Mouse (Mus musculus) embryonic facial prominence, embryonic 10.5 days (tissue): ENCODE measurements around the gene Fanci. TPM values are rescaled to one million over a fixed set of nuclear protein-coding genes. Genes with fewer than 3 reads are reported as not detected.
A peak's percentile ranks its signal among the peaks of the same experiment; 100 is the strongest.

Experiments used
- DNase-seq: peaks from one replicate; pipeline ENCODE4 v3.0.0-alpha.2; 2017; ENCODE audit warnings: low spot score
- H3K27ac ChIP-seq: fragments of 300-500 bp; sonication (generic); replicated peaks from 2 replicates; pipeline ENCODE4 v1.5.1; 2016; ENCODE audit warnings: mild to moderate bottlenecking
- H3K27me3 ChIP-seq: fragments of 300-500 bp; sonication (generic); replicated peaks from 2 replicates; pipeline ENCODE4 v1.6.1; 2016; ENCODE audit warnings: low read depth, mild to moderate bottlenecking; ENCODE audit not compliant: poor library complexity, severe bottlenecking
- H3K36me3 ChIP-seq: fragments of 300-500 bp; sonication (generic); replicated peaks from 2 replicates; pipeline ENCODE4 v1.6.1; 2016; ENCODE audit warnings: mild to moderate bottlenecking, moderate library complexity
- H3K4me1 ChIP-seq: fragments of 300-500 bp; sonication (generic); 2 replicates; pipeline ENCODE4 v1.6.1; 2016
- H3K4me3 ChIP-seq: fragments of 300-500 bp; sonication (generic); 2 replicates; pipeline ENCODE4 v1.5.1; 2016; ENCODE audit warnings: mild to moderate bottlenecking, moderate library complexity
- H3K9me3 ChIP-seq: fragments of 300-500 bp; sonication (generic); 2 replicates; pipeline ENCODE4 v1.6.1; 2016; ENCODE audit warnings: mild to moderate bottlenecking
- WGBS: fragments of 180-500 bp; shearing (Covaris S2); methylation state at CpG from one replicate; pipeline ENCODE4 v1.1.7; 2016; 5-methylcytosine and 5-hydroxymethylcytosine counted together
- polyA plus RNA-seq: library from polyadenylated mRNA; unstranded; fragments of >200 nt; fragmentation: Nextera tagmentation; extraction: Ambion mirVana; gene quantifications from 2 replicates; pipeline ENCODE4 v1.2.1, GENCODE M21; 2016

The Fanci gene
- 20.0 TPM in 2 replicates for polyA plus RNA-seq

- under 1% methylated on average over 44 of the region's 44 CpGs for WGBS
- no peaks in the 10 kb centered on the region for H3K9me3 ChIP-seq
- H3K4me1 ChIP-seq: peaks cover 42% of the 10 kb centered on the region
- peak; percentile 96 for DNase-seq
- no peaks in the 10 kb centered on the region; the same call in 1 of the 2 replicates for H3K27me3 ChIP-seq
- peak within 1 kb of the TSS; percentile 71 for H3K4me3 ChIP-seq
- H3K27ac ChIP-seq: peak within 1 kb of the TSS; percentile 97
- H3K36me3 ChIP-seq: peaks cover 11% of the 10 kb centered on the region
Measured at GRCm38 (mm10) chr7:79391883-79392649, at the start of gene Fanci. Fanci (plus strand) TSS chr7:79391929.

GRCm38 (mm10) chr7:79345902-79346301 lies 45.8 kb upstream of the Fanci start:
- peaks cover 57% of the 10 kb centered on the region for H3K36me3 ChIP-seq
- DNase-seq: peak; percentile 53
- H3K4me3 ChIP-seq: no peak overlapping the region
- H3K27me3 ChIP-seq: no peaks in the 10 kb centered on the region
- no peaks in the 10 kb centered on the region for H3K9me3 ChIP-seq
- no peak overlapping the region for H3K27ac ChIP-seq
- H3K4me1 ChIP-seq: no peaks in the 10 kb centered on the region
- 57% methylated on average over 4 of the region's 4 CpGs for WGBS

GRCm38 (mm10) chr7:79346555-79347075 lies 45.1 kb upstream of the Fanci start:
- no peak overlapping the region for H3K27ac ChIP-seq
- WGBS: 81% methylated on average over 8 of the region's 8 CpGs
- DNase-seq: no peak
- H3K4me1 ChIP-seq: no peaks in the 10 kb centered on the region
- peaks cover 64% of the 10 kb centered on the region for H3K36me3 ChIP-seq
- H3K4me3 ChIP-seq: no peak overlapping the region
- no peaks in the 10 kb centered on the region for H3K27me3 ChIP-seq
- no peaks in the 10 kb centered on the region for H3K9me3 ChIP-seq

GRCm38 (mm10) chr7:79347108-79347813 lies 44.5 kb upstream of the Fanci start:
- 81% methylated on average over 13 of the region's 13 CpGs for WGBS
- peaks cover 70% of the 10 kb centered on the region for H3K36me3 ChIP-seq
- no peaks in the 10 kb centered on the region for H3K4me1 ChIP-seq
- no peaks in the 10 kb centered on the region for H3K9me3 ChIP-seq
- H3K4me3 ChIP-seq: no peak overlapping the region
- no peak for DNase-seq
- no peak overlapping the region for H3K27ac ChIP-seq
- H3K27me3 ChIP-seq: no peaks in the 10 kb centered on the region

- Histone ChIP-seq H3K4me1 (no peaks in the 10 kb centered on the region), H3K36me3 (peaks cover 68% of the 10 kb centered on the region), H3K27ac (no peak overlapping the region), H3K27me3 (no peaks in the 10 kb centered on the region), H3K9me3 (no peaks in the 10 kb centered on the region), H3K4me3 (no peak overlapping the region)
- WGBS: 87% methylated on average over 8 of the region's 8 CpGs
- DNase-seq: no peak
Measured at GRCm38 (mm10) chr7:79348816-79349215, 42.9 kb upstream of the Fanci start.

- no peaks in the 10 kb centered on the region for H3K27me3 ChIP-seq
- peak; percentile 75 for DNase-seq
- no peak overlapping the region for H3K4me3 ChIP-seq
- no peaks in the 10 kb centered on the region for H3K9me3 ChIP-seq
- no peaks in the 10 kb centered on the region for H3K4me1 ChIP-seq
- peaks cover 66% of the 10 kb centered on the region for H3K36me3 ChIP-seq
- WGBS: 35% methylated on average over 12 of the region's 12 CpGs
- H3K27ac ChIP-seq: no peak overlapping the region
Measured at GRCm38 (mm10) chr7:79349738-79350386, 41.9 kb upstream of the Fanci start.

- H3K9me3 ChIP-seq: no peaks in the 10 kb centered on the region
- no peak for DNase-seq
- H3K27ac ChIP-seq: no peak overlapping the region
- WGBS: 85% methylated on average over 15 of the region's 15 CpGs
- no peak overlapping the region for H3K4me3 ChIP-seq
- H3K27me3 ChIP-seq: no peaks in the 10 kb centered on the region
- H3K36me3 ChIP-seq: peaks cover 77% of the 10 kb centered on the region
- peaks cover 21% of the 10 kb centered on the region for H3K4me1 ChIP-seq
Measured at GRCm38 (mm10) chr7:79358350-79359182, 33.2 kb upstream of the Fanci start.

- 91% methylated on average over 3 of the region's 3 CpGs for WGBS
- DNase-seq: no peak
- Histone ChIP-seq H3K27me3 (no peaks in the 10 kb centered on the region), H3K36me3 (peaks cover 72% of the 10 kb centered on the region), H3K4me3 (no peak overlapping the region), H3K9me3 (no peaks in the 10 kb centered on the region), H3K4me1 (peaks cover 21% of the 10 kb centered on the region), H3K27ac (no peak overlapping the region)
Measured at GRCm38 (mm10) chr7:79359183-79359435, 32.6 kb upstream of the Fanci start.

GRCm38 (mm10) chr7:79360056-79360455 lies 31.7 kb upstream of the Fanci start:
- peaks cover 65% of the 10 kb centered on the region for H3K36me3 ChIP-seq
- no peaks in the 10 kb centered on the region for H3K9me3 ChIP-seq
- DNase-seq: no peak
- 71% methylated on average over 11 of the region's 11 CpGs for WGBS
- H3K4me3 ChIP-seq: no peak overlapping the region
- peaks cover 21% of the 10 kb centered on the region for H3K4me1 ChIP-seq
- no peaks in the 10 kb centered on the region for H3K27me3 ChIP-seq
- no peak overlapping the region for H3K27ac ChIP-seq

GRCm38 (mm10) chr7:79362208-79362607 lies 29.5 kb upstream of the Fanci start:
- DNase-seq: no peak
- Histone ChIP-seq H3K27ac (no peak overlapping the region), H3K27me3 (no peaks in the 10 kb centered on the region), H3K4me3 (no peak overlapping the region), H3K9me3 (no peaks in the 10 kb centered on the region), H3K36me3 (peaks cover 55% of the 10 kb centered on the region), H3K4me1 (peaks cover 21% of the 10 kb centered on the region)
- 79% methylated on average over 8 of the region's 8 CpGs for WGBS

GRCm38 (mm10) chr7:79362830-79363229 lies 28.9 kb upstream of the Fanci start:
- no peak overlapping the region for H3K4me3 ChIP-seq
- DNase-seq: no peak
- H3K9me3 ChIP-seq: no peaks in the 10 kb centered on the region
- WGBS: 89% methylated on average over 7 of the region's 7 CpGs
- peaks cover 49% of the 10 kb centered on the region for H3K36me3 ChIP-seq
- peaks cover 21% of the 10 kb centered on the region for H3K4me1 ChIP-seq
- no peaks in the 10 kb centered on the region for H3K27me3 ChIP-seq
- no peak overlapping the region for H3K27ac ChIP-seq
